Mouse (Mus musculus) MEL-GATA-1-ER (cell line): ENCODE data around the gene Prrc2b.

Source experiments
- DNase-seq: peaks from one replicate; pipeline ENCODE4 v3.0.0-alpha.2; 2012; ENCODE audit warnings: low read depth; ENCODE audit errors: extremely low read depth

The Prrc2b gene

DNA sequence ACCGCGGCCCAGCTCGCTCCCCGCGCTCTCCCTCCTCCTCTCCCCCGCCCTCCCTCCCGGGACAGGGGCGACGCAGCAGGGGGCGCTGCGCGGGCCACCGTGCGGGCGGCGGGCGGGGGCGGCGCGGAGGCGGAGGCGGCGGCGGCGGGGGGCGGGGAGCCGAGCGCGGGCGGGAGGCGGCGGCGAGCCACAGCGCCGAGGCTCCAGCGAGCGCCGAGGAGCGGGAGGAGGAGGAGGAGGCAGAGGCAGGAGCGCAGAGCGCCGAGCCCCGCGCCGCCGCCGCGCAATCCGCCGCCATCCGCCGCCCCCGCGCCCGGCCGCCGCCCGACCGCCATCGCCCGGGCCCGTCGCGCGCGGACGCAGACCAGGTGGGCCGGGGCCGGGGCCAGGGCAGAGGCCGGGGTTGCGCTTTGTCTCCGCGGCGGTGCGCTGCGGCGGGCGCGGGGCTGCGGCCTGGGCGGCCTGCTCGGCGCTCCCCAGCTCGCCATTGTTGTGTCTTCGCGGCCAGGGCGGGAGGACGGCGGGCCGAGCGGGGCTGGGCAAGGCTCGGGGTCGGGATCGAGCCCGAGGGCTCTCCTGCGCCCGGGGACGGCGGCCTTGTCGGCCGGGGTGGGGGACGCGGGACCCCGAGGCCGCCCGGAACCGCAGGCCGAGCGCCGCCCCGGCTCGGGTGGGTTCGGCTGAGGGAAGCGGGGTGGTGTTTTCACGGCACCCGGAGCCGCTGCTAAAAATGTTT is at the start of gene Prrc2b:
Gene Prrc2b (plus strand): TSS at position 159 of the 736 bp plus-strand sequence.
- no peak for DNase-seq

- DNase-seq, result no peak
Observed at GRCm38 (mm10) chr2:32102944-32103343, 47.9 kb upstream of the Prrc2b start.

- no peak for DNase-seq
Observed at GRCm38 (mm10) chr2:32103557-32103956, 47.3 kb upstream of the Prrc2b start.

- no peak for DNase-seq
Observed at GRCm38 (mm10) chr2:32104122-32104521, 46.8 kb upstream of the Prrc2b start.

GRCm38 (mm10) chr2:32105117-32105913 is 45.6 kb upstream of the Prrc2b start:
- DNase-seq, result no peak

- DNase-seq, result no peak
Observed at GRCm38 (mm10) chr2:32105930-32106329, 45.0 kb upstream of the Prrc2b start.

DNA sequence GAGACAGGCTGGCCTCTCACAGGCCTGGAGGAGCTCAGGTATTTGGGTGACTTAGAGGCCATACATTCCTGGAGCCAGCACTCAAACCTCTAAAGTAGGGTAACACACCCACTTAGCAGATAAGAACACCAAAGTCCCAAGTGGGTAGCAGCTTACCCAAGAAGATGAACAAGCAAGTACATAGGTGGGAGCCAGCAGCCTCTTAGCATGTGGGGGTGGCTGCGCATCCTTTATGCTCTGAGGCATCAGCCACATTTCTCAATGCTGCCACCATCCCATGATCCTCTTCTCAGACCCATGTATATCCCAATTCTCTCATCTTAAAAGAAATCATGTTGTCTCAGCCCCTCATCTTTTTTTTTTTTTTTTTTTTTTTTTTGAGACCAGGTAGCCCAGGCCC is 39.6 kb upstream of the Prrc2b start:
- no peak for DNase-seq

DNA sequence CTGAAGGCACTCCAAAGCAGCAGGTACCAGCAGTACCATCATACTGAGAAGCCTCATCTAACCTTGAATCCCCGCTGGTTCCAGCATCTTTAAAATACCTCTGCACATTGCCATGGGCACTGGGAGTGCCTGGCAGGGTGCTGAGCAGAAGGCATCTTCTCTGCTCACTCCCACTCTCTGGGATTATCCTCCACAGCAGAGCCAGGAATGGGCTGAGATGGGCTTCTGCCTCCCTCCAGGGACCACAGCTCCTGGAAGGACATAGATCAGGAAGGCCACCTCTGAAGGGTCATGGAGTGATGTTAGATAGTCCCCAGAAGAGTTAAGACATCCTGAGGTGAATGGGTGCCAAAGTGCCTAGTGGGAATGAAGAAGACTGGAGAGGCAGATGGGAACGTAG is 38.3 kb upstream of the Prrc2b start:
- DNase-seq, result no peak

DNA sequence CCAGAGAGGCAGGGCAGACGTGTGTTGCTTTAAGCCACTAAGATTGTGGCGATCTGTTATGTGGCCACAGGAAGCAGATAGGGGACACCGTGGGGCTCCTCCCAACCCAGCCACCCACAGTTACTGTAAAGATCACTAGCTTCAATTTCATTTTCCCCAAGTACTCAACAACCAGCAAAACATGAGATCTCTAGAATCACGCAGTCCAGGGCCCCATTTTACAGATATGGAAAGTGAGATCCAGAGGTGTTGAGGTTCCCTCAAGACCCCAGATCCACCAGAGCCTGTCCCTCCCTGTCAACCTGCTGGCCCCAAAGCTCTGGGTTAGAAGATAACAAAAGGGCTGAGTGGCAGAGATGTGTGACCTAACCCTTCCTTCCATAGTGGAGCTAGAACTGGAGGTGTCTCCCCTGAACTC is 35.0 kb upstream of the Prrc2b start:
- DNase-seq, result peak; percentile 47

DNA sequence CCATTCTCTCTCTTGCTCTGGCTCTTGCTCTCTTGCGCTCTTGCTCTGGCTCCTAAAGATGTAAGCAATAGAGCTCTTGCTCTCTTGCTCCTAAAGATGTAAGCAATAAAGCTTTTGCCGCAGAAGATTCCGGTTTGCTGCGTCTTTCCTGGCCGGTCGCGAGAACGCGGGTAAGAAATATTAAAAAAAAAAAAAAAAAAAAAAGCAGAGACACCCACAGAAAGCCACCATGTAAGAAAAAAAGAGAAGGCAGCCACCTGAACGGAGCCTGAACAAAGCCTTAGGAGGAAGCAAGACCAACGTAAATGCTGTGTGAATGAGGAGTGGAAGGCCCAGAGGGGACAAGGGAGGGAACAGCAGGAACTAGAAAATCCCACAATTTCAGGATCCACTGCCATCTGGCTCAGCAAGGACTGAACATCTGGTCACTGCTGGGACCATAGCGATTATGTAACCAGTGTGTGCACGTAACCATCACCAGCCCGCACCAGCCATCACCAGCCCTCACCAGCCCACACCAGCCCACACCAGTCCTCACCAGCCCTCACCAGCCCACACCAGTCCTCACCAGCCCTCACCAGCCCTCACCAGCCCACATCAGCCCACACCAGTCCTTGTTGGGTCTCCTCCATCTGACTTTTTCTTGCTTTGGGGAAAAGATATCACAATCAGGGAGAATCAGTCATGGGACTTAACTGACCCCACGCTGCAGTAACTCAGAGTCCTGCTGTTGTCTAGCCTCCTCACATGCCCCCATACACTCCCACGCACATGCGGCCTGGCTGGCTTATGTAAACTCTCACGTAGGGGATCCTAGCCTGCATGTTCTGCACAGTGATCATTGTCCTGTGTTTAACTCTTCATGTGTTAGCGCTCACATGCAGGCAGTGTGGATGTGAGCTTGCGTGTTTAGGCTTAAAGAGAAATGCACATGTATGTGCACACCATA is 30.8 kb upstream of the Prrc2b start:
- DNase-seq, result no peak

DNA sequence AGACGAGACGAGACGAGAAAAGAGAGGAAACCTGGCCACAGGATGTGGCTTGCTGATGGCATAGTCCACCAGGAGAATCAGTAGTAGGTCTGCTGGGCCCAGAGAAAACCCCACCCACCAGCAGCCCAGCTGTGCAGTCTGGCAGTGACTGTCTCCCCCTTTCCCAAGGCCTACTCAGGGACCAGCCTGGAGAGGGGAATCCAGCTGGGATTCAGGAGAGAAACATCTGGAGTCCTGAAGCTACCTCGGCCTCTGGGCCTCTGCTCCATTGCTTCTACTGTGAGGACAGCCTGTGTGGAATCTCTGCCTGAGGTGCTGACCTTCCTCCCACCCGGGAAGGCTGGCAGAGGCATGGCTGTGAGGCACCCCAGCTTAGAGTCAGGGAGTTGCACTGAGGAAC is 29.7 kb upstream of the Prrc2b start:
- no peak for DNase-seq

GRCm38 (mm10) chr2:32121785-32122184 is 29.1 kb upstream of the Prrc2b start:
- DNase-seq, result no peak

DNA sequence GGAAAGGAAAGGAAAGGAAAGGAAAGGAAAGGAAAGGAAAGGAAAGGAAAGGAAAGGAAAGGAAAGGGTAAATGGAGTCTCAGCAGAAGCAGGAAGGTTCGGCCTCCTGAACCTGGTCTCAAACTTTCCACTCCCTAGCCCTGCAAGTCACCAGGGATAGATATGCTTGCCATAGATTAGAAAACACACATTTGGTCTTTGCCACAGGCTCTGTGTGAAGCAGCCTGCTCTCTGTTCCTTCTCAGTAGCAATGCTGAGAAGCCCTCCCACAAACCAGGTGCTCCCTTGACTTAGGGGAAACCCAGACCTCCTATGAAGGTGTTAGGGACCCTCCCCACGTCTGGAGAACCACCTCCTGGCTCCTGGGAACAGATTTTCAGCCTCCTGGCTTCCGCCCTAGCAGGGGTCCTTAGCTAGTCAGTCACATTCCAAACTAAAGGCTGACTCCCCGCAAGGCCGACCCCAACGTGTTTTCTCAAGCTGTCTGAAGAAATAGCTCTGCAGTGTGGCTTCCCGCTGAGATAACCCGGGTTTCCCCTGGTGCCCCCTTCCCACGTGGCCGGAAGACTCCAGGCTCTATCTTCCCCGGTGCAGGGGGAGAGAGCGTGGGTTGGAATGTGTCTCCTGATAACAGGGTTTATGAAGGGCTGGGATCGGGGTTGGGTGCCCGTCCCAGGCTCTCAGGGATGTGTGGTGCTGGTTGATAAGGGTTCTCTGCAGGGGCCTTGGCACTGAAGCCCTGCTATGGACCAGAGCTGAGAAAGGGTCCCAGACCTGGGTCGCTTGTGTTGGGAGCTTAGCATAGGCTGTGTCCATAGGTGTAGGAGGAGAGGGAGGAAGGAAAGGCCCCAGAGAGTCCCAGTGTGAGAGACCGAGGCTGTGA is 23.0 kb upstream of the Prrc2b start:
- DNase-seq, result peak; percentile 98

- no peak for DNase-seq
Observed at GRCm38 (mm10) chr2:32128536-32128841, 22.4 kb upstream of the Prrc2b start.

GRCm38 (mm10) chr2:32129383-32130074 is 21.4 kb upstream of the Prrc2b start:
- no peak for DNase-seq

GRCm38 (mm10) chr2:32130435-32130834 is 20.4 kb upstream of the Prrc2b start:
- DNase-seq, result peak; percentile 65

DNA sequence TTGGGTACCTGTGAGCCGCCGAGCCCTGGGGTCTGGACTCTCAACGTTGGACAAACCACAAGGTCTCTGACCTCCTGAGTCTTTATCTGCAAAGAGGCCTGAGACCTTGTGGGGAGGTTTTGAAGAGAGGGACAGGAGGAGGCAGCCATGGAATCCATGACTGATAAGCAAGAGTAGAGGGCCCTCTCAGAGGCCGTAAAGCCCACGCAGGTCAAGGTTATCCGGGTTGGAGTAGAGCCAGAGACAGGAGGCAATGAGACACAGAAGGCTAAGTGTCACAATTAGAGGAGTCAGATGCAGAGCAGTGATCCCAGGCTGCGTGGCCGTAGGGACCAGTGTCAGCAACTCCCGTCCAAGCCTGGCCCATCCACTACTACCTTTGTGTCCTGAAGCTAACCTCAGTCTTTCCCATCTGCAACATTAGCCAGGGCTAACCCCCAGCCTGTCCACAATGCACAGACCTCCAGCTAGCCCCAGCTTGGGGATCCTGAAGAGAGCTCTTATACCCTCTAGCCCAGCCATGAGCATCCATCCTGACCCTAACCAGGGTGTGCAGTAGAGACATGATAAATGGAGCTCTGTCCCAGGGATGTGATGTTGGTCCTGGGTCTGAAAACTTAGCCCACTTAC is 19.6 kb upstream of the Prrc2b start:
- DNase-seq, result no peak

GRCm38 (mm10) chr2:32131866-32132566 is 18.9 kb upstream of the Prrc2b start:
- no peak for DNase-seq

DNA sequence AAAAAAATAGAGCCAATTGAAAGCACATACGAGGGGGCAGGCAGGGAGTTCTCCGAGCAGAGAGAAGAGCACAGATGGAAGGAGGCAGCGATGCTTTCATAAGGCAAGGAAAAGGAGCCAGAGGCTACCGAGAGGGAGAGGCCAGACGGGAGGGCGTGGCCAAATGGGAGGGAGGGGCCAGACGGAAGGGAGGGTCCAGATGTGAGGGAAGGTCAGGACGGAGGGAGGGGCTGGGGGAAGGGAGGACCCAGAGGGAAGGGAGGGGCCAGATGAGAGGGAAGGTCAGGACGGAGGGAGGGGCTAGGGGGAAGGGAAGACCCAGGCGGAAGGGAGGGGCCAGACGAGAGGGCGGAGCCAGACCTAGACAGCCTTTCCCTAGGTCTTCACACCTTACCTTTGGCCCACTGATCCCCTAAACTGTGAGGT is 18.3 kb upstream of the Prrc2b start:
- DNase-seq, result peak; percentile 81
